Mouse (Mus musculus): ENCODE data around the gene Wdr81. TPM values are rescaled to one million over a fixed set of nuclear protein-coding genes. Genes with fewer than 3 reads are reported as not detected.

The Wdr81 gene
- polyA plus RNA-seq, 1 experiment from 2014 or later, result 6.5 TPM

- 0 out of 2 replicates have a peak, but pooled peaks have one; percentile 56 for ATAC-seq (ENCODE audit: insufficient number of reproducible peaks, low FRiP score, low TSS enrichment, low read depth)
- 17% methylated on average over 19 of the region's 19 CpGs for WGBS
These were observed 13.1 kb upstream of the Wdr81 start for GRCm38 (mm10) chr11:75467512-75468215.

GRCm38 (mm10) chr11:75466731-75467505 lies 12.4 kb upstream of the Wdr81 start:
- H3K9ac ChIP-seq, result no peak overlapping the region
- ATAC-seq (ENCODE audit: insufficient number of reproducible peaks, low FRiP score, low TSS enrichment, low read depth), result no peak
- H3K4me1 ChIP-seq, result peaks cover 34% of the 10 kb centered on the region
- no peak overlapping the region for H3K4me2 ChIP-seq
- H3K36me3 ChIP-seq, result peaks cover 17% of the 10 kb centered on the region
- WGBS, result 99% methylated on average over 4 of the region's 4 CpGs
- no peak overlapping the region for H3K4me3 ChIP-seq
- H3K27ac ChIP-seq, result no peak overlapping the region
- H3K27me3 ChIP-seq, result no peaks in the 10 kb centered on the region
- no peaks in the 10 kb centered on the region for H3K9me3 ChIP-seq

More at GRCm38 (mm10) chr11:75467512-75468215, 13.1 kb upstream of the Wdr81 start:
- peak overlapping the region; percentile 46 for H3K9ac ChIP-seq
- peak overlapping the region; percentile 69 for H3K4me2 ChIP-seq
- peaks cover 27% of the 10 kb centered on the region for H3K4me1 ChIP-seq
- peak overlapping the region; percentile 44 for H3K4me3 ChIP-seq
- no peaks in the 10 kb centered on the region for H3K9me3 ChIP-seq
- H3K27ac ChIP-seq, result peak overlapping the region; percentile 38; the same call in 1 of the 2 replicates
- no peaks in the 10 kb centered on the region for H3K27me3 ChIP-seq
- peaks cover 17% of the 10 kb centered on the region for H3K36me3 ChIP-seq

- no peak overlapping the region for H3K27ac ChIP-seq
- no peak for ATAC-seq (ENCODE audit: insufficient number of reproducible peaks, low FRiP score, low TSS enrichment, low read depth)
- no peaks in the 10 kb centered on the region for H3K9me3 ChIP-seq
- no peak overlapping the region for H3K4me2 ChIP-seq
- peaks cover 17% of the 10 kb centered on the region for H3K36me3 ChIP-seq
- H3K4me1 ChIP-seq, result peaks cover 40% of the 10 kb centered on the region
- H3K4me3 ChIP-seq, result no peak overlapping the region
- WGBS, result 84% methylated on average over 6 of the region's 6 CpGs
- no peaks in the 10 kb centered on the region for H3K27me3 ChIP-seq
- H3K9ac ChIP-seq, result no peak overlapping the region
These were observed 10.5 kb upstream of the Wdr81 start for GRCm38 (mm10) chr11:75465051-75465450.

- no peak overlapping the region for H3K4me2 ChIP-seq
- H3K27ac ChIP-seq, result no peak overlapping the region
- WGBS, result 88% methylated on average over 6 of the region's 6 CpGs
- H3K9ac ChIP-seq, result no peak overlapping the region
- no peak for ATAC-seq (ENCODE audit: insufficient number of reproducible peaks, low FRiP score, low TSS enrichment, low read depth)
- no peaks in the 10 kb centered on the region for H3K27me3 ChIP-seq
- H3K9me3 ChIP-seq, result no peaks in the 10 kb centered on the region
- H3K4me1 ChIP-seq, result peaks cover 46% of the 10 kb centered on the region
- H3K4me3 ChIP-seq, result no peak overlapping the region
- H3K36me3 ChIP-seq, result peaks cover 17% of the 10 kb centered on the region
These were observed 9.9 kb upstream of the Wdr81 start for GRCm38 (mm10) chr11:75464417-75464816.

GRCm38 (mm10) chr11:75463624-75464023 lies 9.1 kb upstream of the Wdr81 start:
- peak overlapping the region; percentile 94 for H3K4me2 ChIP-seq
- no peaks in the 10 kb centered on the region for H3K27me3 ChIP-seq
- WGBS, result 61% methylated on average over 4 of the region's 4 CpGs
- no peak for ATAC-seq (ENCODE audit: insufficient number of reproducible peaks, low FRiP score, low TSS enrichment, low read depth)
- peaks cover 50% of the 10 kb centered on the region for H3K4me1 ChIP-seq
- H3K36me3 ChIP-seq, result peaks cover 17% of the 10 kb centered on the region
- peak overlapping the region; percentile 81 for H3K4me3 ChIP-seq
- no peak overlapping the region for H3K9ac ChIP-seq
- peak overlapping the region; percentile 86 for H3K27ac ChIP-seq
- no peaks in the 10 kb centered on the region for H3K9me3 ChIP-seq

- Histone ChIP-seq H3K4me3 (peak overlapping the region; percentile 81), H3K4me1 (peaks cover 42% of the 10 kb centered on the region), H3K4me2 (peak overlapping the region; percentile 94), H3K9ac (no peak overlapping the region), H3K36me3 (peaks cover 17% of the 10 kb centered on the region), H3K27me3 (no peaks in the 10 kb centered on the region), H3K27ac (peak overlapping the region; percentile 86), H3K9me3 (no peaks in the 10 kb centered on the region)
- ATAC-seq (ENCODE audit: insufficient number of reproducible peaks, low FRiP score, low TSS enrichment, low read depth), result peak; percentile 42
- WGBS, result 1% methylated on average over 9 of the region's 9 CpGs
These were observed 8.4 kb upstream of the Wdr81 start for GRCm38 (mm10) chr11:75462865-75463336.

- Histone ChIP-seq H3K4me3 (peak overlapping the region; percentile 81), H3K4me1 (peaks cover 37% of the 10 kb centered on the region), H3K9ac (peak overlapping the region; percentile 47), H3K4me2 (peak overlapping the region; percentile 94), H3K27ac (peak overlapping the region; percentile 86), H3K9me3 (no peaks in the 10 kb centered on the region), H3K27me3 (no peaks in the 10 kb centered on the region), H3K36me3 (peaks cover 17% of the 10 kb centered on the region)
- ATAC-seq (ENCODE audit: insufficient number of reproducible peaks, low FRiP score, low TSS enrichment, low read depth), result no peak
- WGBS, result 3% methylated on average over 15 of the region's 16 CpGs
These were observed 7.8 kb upstream of the Wdr81 start for GRCm38 (mm10) chr11:75462253-75462783.

GRCm38 (mm10) chr11:75461743-75462252 lies 7.3 kb upstream of the Wdr81 start:
- Histone ChIP-seq H3K27ac (peak overlapping the region; percentile 86), H3K9me3 (no peaks in the 10 kb centered on the region), H3K9ac (peak overlapping the region; percentile 47), H3K27me3 (no peaks in the 10 kb centered on the region), H3K4me1 (peaks cover 37% of the 10 kb centered on the region), H3K36me3 (peaks cover 17% of the 10 kb centered on the region), H3K4me3 (peak overlapping the region; percentile 81), H3K4me2 (peak overlapping the region; percentile 94)
- peak; percentile 0; the same call in 1 of the 2 replicates for ATAC-seq (ENCODE audit: insufficient number of reproducible peaks, low FRiP score, low TSS enrichment, low read depth)
- under 1% methylated on average over 29 of the region's 30 CpGs for WGBS

GRCm38 (mm10) chr11:75460844-75461742 lies 6.6 kb upstream of the Wdr81 start, which contains the start of gene Tlcd2:
TSS of gene Tlcd2 (plus strand) at chr11:75461715.
- Histone ChIP-seq H3K9ac (peak within 1 kb of the TSS; percentile 47), H3K9me3 (no peaks in the 10 kb centered on the region), H3K4me1 (peaks cover 37% of the 10 kb centered on the region), H3K36me3 (peaks cover 17% of the 10 kb centered on the region), H3K4me2 (peak within 1 kb of the TSS; percentile 94), H3K27ac (peak within 1 kb of the TSS; percentile 97), H3K4me3 (peak within 1 kb of the TSS; percentile 81), H3K27me3 (no peaks in the 10 kb centered on the region)
- under 1% methylated on average over 46 of the region's 46 CpGs for WGBS
- peak; percentile 95 for ATAC-seq (ENCODE audit: insufficient number of reproducible peaks, low FRiP score, low TSS enrichment, low read depth)

GRCm38 (mm10) chr11:75460103-75460843 lies 5.8 kb upstream of the Wdr81 start:
- Histone ChIP-seq H3K27ac (peak overlapping the region; percentile 97), H3K9ac (peak overlapping the region; percentile 40), H3K9me3 (no peaks in the 10 kb centered on the region), H3K4me3 (peak overlapping the region; percentile 81), H3K27me3 (no peaks in the 10 kb centered on the region), H3K36me3 (peaks cover 9% of the 10 kb centered on the region), H3K4me2 (peak overlapping the region; percentile 70), H3K4me1 (peaks cover 39% of the 10 kb centered on the region)
- 3% methylated on average over 19 of the region's 19 CpGs for WGBS
- no peak for ATAC-seq (ENCODE audit: insufficient number of reproducible peaks, low FRiP score, low TSS enrichment, low read depth)

Data from limb, embryonic 15.5 days (tissue).